Mouse (Mus musculus): ENCODE data around the gene 0610040J01Rik. TPM values are rescaled to one million over a fixed set of nuclear protein-coding genes. Genes with fewer than 3 reads are reported as not detected.

0610040J01Rik gene
- total RNA-seq, 2 experiments from 2014 or later: 2.7 to 2.9 TPM

Other genes with a start within 250 kb of the 0610040J01Rik start
- gene Nwd2, start 163.3 kb upstream of the 0610040J01Rik start, total RNA-seq (2021): 10 to 100 TPM; 17.7 to 18.4 TPM
- gene Rell1, start 156.5 kb downstream of the 0610040J01Rik start, total RNA-seq (2021): 10 to 100 TPM; 10.4 to 10.9 TPM